Mouse (Mus musculus): ENCODE data around the gene Frmd4a. TPM values are rescaled to one million over a fixed set of nuclear protein-coding genes. Genes with fewer than 3 reads are reported as not detected.

The Frmd4a gene
- polyA plus RNA-seq, 1 experiment from 2014 or later: 57.1 TPM

DNA sequence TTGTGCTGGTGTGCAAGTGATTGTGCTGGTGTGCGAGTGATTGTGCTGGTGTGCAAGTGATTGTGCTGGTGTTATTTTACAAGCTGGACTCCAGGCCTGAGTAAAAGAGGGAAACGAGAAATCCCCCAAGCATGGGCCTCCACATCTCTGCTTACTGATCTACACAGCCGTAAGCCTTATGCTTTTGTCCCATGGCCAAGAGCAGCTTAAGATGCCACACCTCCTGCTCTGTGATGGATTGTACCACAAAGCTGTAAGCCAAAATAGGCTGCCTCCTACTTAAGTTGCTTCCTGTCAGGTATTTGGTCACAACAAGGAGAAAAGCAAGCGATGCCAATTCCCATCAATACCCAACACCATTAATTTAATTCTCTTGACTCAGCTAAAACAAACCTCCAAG is 126.9 kb downstream of the Frmd4a start:
- Histone ChIP-seq H3K36me3 (no peaks in the 10 kb centered on the region), H3K4me2 (replicated peaks) (no peak overlapping the region), H3K9me3 (no peaks in the 10 kb centered on the region), H3K9ac (replicated peaks) (no peak overlapping the region), H3K4me1 (replicated peaks) (peaks cover 13% of the 10 kb centered on the region), H3K27me3 (no peaks in the 10 kb centered on the region), H3K4me3 (replicated peaks) (no peak overlapping the region), H3K27ac (no peak overlapping the region)
- 66% methylated on average over 4 of the region's 4 CpGs for WGBS
- no peak for ATAC-seq

DNA sequence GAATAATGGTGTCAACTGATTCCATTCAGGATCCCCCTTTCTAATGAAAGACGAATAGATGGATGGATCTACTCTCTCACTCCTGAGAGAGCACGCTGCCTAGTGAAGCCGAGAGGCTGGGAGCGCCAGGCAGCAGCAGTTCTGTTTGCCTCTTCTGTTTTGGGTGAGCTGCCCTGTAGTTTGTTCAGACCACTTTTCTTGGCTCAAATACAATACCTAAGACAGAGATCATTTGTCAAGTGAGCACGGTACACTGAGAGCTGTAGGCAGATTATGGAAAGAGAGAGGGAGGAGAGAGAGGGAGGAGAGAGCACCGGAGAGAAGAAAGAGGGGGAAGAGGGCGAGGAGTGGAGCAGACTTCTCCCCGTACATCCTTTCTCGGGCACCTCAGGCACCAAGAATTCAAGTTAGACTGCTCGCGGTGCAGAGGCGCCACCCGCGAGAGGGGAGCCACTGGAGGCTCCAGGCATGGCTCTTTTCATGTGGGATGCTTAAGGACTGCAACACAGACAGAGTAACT is 135.1 kb downstream of the Frmd4a start:
- peak; percentile 51 for ATAC-seq
- H3K36me3 ChIP-seq: no peaks in the 10 kb centered on the region
- peaks cover 45% of the 10 kb centered on the region for H3K4me1 ChIP-seq (replicated peaks)
- peak overlapping the region; percentile 70 for H3K9ac ChIP-seq (replicated peaks)
- no peaks in the 10 kb centered on the region for H3K9me3 ChIP-seq
- peaks cover 11% of the 10 kb centered on the region for H3K27me3 ChIP-seq
- peak overlapping the region; percentile 80 for H3K27ac ChIP-seq
- peak overlapping the region; percentile 70 for H3K4me2 ChIP-seq (replicated peaks)
- H3K4me3 ChIP-seq (replicated peaks): peak overlapping the region; percentile 45
- WGBS: 2% methylated on average over 14 of the region's 14 CpGs

DNA sequence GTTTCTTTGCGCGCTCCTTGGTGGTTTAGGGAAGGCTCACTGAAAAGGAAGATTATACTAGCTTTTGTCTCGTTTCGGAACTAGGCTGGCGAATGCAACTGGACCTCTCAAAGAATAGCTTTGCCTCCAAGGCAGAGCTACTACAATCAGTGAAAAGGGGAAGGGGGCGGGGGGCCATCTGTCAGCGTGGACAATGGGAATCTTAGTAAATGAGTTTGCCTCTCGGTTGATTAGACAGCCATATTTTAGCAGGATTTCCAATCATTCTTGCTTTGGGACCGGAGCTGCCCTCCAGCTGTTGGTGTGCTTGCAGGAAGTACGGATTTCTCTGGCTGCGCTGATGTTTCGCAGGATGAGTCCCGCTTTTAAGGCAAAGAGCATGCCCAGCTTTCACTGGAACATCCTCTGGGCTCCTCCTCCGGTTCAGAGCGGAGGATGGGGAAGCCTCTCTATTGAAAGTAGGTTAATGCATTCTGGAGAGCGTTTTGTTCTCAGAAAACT is 135.7 kb downstream of the Frmd4a start:
- WGBS: under 1% methylated on average over 16 of the region's 16 CpGs
- Histone ChIP-seq H3K36me3 (no peaks in the 10 kb centered on the region), H3K27ac (peak overlapping the region; percentile 80), H3K9me3 (no peaks in the 10 kb centered on the region), H3K27me3 (peaks cover 11% of the 10 kb centered on the region), H3K4me2 (replicated peaks) (peak overlapping the region; percentile 70), H3K4me1 (replicated peaks) (peaks cover 50% of the 10 kb centered on the region), H3K9ac (replicated peaks) (peak overlapping the region; percentile 70), H3K4me3 (replicated peaks) (peak overlapping the region; percentile 45)
- ATAC-seq: peak; percentile 57; the same call in 1 of the 2 replicates

DNA sequence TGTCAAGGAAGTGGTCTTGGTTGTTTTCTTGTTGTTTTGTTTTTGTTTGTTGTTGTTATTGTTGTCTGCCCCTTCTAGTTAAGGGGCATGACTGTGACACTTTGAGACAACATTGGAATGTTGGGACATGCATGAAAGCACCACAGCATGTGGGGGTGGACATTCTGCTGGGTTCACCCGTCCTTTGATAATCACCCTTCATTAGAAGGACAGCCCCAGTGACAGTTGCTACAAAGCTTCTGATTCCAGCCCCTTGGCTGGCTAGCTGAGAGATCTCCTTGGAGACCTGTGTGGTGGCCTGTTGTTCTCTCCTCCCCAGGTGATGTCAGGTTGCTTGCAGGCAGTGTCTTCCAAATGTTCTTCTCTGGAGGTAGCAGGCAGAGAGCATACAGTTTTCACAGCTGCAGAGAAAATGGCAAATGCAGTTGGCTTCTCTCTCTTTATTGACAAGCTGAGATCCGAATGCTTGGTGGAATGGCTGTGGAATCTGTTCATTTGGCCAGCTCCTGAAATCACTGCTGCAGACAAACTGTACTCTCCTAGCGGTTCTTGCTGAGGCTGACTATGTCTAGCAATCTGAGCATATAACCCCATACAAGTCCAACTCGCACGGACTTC is 136.6 kb downstream of the Frmd4a start:
- peaks cover 50% of the 10 kb centered on the region for H3K4me1 ChIP-seq (replicated peaks)
- 31% methylated on average over 5 of the region's 5 CpGs for WGBS
- ATAC-seq: no peak

DNA sequence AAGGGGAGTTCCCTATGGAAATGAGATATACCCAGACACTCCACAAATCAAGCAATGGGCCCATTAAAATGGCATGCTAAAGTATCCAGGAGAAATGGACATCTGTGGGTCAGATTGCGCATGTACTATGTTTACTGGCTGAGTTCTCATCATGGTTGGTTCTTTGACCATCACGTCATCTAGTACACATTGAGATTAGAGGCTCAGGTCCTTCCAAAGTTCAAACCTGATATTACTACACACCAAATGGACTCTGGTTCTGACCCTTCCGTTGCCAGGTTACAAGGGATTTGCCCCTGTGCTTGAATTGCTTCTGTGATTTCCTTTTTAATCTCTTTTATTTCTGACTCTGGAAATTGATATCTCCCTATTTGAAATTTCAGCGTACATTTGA is 137.1 kb downstream of the Frmd4a start:
- Histone ChIP-seq H3K9me3 (no peaks in the 10 kb centered on the region), H3K9ac (replicated peaks) (peak overlapping the region; percentile 60)

More for the DNA sequence above, 136.6 kb downstream of the Frmd4a start:
- Histone ChIP-seq H3K9me3 (no peaks in the 10 kb centered on the region), H3K4me2 (replicated peaks) (peak overlapping the region; percentile 70), H3K27me3 (peaks cover 11% of the 10 kb centered on the region), H3K27ac (peak overlapping the region; percentile 76), H3K4me3 (replicated peaks) (peak overlapping the region; percentile 45), H3K36me3 (no peaks in the 10 kb centered on the region), H3K9ac (replicated peaks) (peak overlapping the region; percentile 60)

DNA sequence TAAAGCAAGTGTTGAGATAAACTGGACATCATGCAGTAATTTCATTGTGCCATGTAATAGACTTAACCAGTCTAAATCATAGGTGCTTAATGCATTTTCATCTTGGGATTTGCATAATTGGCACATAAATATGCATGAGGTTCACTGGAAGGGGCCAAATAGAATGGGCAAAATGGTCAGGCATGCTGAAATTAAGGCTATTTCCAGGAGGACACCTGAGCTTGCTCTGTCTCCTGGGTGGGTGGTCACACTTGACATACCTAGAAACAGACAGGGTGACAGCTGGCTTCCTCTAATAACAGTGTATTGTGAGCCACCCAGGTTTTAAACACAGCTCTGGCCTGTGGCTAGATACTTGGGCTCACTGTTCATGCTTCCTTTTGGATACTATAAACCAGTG is 137.9 kb downstream of the Frmd4a start:
- peaks cover 50% of the 10 kb centered on the region for H3K4me1 ChIP-seq (replicated peaks)
- no peaks in the 10 kb centered on the region for H3K36me3 ChIP-seq
- no peak overlapping the region for H3K9ac ChIP-seq (replicated peaks)
- no peaks in the 10 kb centered on the region for H3K9me3 ChIP-seq
- peak overlapping the region; percentile 70 for H3K4me2 ChIP-seq (replicated peaks)
- no peak for ATAC-seq
- H3K4me3 ChIP-seq (replicated peaks): no peak overlapping the region
- peak overlapping the region; percentile 76 for H3K27ac ChIP-seq
- peaks cover 4% of the 10 kb centered on the region for H3K27me3 ChIP-seq

More for the DNA sequence above, 137.1 kb downstream of the Frmd4a start:
- Histone ChIP-seq H3K27me3 (peaks cover 11% of the 10 kb centered on the region), H3K4me2 (replicated peaks) (peak overlapping the region; percentile 70), H3K4me3 (replicated peaks) (peak overlapping the region; percentile 45), H3K36me3 (no peaks in the 10 kb centered on the region), H3K27ac (peak overlapping the region; percentile 76), H3K4me1 (replicated peaks) (peaks cover 50% of the 10 kb centered on the region)
- whole genome bisulfite sequencing: 58% methylated on average over 4 of the region's 4 CpGs
- ATAC-seq: no peak

DNA sequence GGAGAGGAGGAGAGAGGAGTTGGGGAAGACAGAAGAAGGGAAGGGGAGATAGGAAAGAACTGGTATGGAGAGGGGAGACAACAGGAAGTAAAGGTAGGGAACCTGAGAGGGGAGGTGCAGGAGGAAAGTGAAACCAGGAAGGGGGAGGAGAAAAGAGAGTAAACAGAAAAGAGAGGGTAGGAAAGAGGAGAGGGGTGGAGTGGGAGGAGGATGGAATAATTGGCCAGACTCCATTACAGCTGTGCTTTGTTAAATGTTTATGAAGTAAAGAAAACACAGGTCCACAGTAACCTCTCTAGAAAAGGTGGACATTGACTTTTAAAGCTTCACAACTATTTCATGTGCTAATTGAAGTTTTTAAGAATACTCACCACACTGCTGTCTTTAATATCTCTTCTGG is 139.0 kb downstream of the Frmd4a start:
- ATAC-seq: no peak
- H3K27ac ChIP-seq: no peak overlapping the region
- H3K9me3 ChIP-seq: no peaks in the 10 kb centered on the region
- no peaks in the 10 kb centered on the region for H3K27me3 ChIP-seq
- no peak overlapping the region for H3K9ac ChIP-seq (replicated peaks)
- H3K4me3 ChIP-seq (replicated peaks): no peak overlapping the region
- H3K4me2 ChIP-seq (replicated peaks): no peak overlapping the region
- H3K36me3 ChIP-seq: no peaks in the 10 kb centered on the region
- H3K4me1 ChIP-seq (replicated peaks): peaks cover 50% of the 10 kb centered on the region

DNA sequence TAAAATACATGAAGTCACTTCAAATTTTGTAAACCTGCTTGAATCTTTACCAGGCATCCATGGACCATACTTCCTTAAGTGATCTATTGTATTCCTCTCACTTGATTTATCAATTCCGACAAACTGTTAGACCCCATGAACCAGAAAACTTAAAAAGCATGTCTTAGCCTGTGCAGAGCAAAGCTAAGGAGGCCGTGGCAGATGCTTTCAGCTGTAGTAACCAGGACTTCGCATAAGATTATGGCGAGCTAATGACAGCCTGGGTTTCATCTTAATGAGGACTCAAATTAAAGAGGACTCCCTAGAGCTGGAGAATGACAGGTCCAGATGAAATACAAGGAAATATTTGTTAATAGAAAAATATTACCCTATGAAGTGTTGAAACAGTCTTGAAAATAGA is 139.9 kb downstream of the Frmd4a start:
- H3K27ac ChIP-seq: no peak overlapping the region
- H3K9me3 ChIP-seq: no peaks in the 10 kb centered on the region
- no peak overlapping the region for H3K9ac ChIP-seq (replicated peaks)
- no peaks in the 10 kb centered on the region for H3K27me3 ChIP-seq
- H3K4me2 ChIP-seq (replicated peaks): no peak overlapping the region
- 45% methylated on average over 4 of the region's 4 CpGs for WGBS
- no peak overlapping the region for H3K4me3 ChIP-seq (replicated peaks)
- no peak for ATAC-seq
- H3K4me1 ChIP-seq (replicated peaks): peaks cover 45% of the 10 kb centered on the region
- no peaks in the 10 kb centered on the region for H3K36me3 ChIP-seq

DNA sequence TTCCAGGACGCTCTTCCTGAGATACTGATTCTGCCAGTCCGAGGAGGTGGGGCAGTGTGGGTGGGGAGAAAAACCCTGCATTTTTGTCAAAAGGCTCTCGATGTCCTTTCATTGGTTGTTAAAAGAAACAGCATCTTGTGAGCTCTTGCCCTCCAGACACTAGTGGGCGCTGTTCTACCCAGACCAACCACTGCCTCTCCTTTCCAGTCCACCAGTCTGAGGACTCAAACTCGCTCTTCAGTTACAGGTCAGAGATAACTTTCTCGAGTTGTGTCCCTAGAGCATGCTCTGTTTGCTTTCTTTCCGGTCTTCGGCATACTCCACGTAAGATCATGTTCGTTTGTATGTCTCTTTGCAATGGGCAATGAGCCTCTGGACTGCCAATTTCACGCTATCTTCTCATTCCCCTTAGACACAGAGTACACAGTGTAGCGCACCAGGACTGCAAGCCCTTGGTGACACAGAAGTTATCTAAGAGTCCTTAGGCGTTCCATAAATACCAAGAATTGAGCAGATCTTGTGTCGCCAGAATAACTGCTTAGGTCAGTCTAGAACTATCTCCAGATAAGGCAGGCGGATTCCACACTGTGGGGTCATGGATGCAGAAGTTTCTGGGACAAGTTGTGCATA is 142.2 kb downstream of the Frmd4a start:
- no peaks in the 10 kb centered on the region for H3K27me3 ChIP-seq
- H3K9ac ChIP-seq (replicated peaks): no peak overlapping the region
- WGBS: 87% methylated on average over 15 of the region's 15 CpGs
- no peaks in the 10 kb centered on the region for H3K9me3 ChIP-seq
- no peaks in the 10 kb centered on the region for H3K36me3 ChIP-seq
- peaks cover 30% of the 10 kb centered on the region for H3K4me1 ChIP-seq (replicated peaks)
- ATAC-seq: no peak
- no peak overlapping the region for H3K27ac ChIP-seq
- H3K4me2 ChIP-seq (replicated peaks): no peak overlapping the region
- no peak overlapping the region for H3K4me3 ChIP-seq (replicated peaks)

DNA sequence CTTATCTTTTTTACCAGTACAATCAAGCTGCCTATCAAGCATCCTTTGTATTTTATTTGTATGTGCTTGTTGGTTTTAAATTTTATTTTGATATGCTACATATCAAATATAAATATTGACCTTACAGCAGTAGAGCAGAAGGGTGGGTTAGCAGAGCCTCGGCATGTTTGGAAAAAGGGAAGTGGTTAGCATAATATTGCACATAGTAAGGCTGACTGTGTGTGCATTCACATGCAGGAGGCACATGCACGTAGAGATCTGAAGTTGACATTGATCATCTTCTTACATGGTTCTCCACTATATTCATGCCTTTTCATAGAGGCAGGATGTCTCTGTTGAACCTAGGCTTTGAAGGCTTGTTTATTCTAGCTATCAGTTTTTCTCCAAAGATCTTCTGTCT is 148.7 kb downstream of the Frmd4a start:
- WGBS: 94% methylated on average over 2 of the region's 2 CpGs
- Histone ChIP-seq H3K27me3 (no peaks in the 10 kb centered on the region), H3K36me3 (0 out of 2 replicates have a peak, but pooled peaks cover 2% of the 10 kb centered on the region), H3K4me1 (replicated peaks) (peaks cover 22% of the 10 kb centered on the region), H3K4me3 (replicated peaks) (no peak overlapping the region), H3K27ac (no peak overlapping the region), H3K9ac (replicated peaks) (no peak overlapping the region), H3K9me3 (no peaks in the 10 kb centered on the region), H3K4me2 (replicated peaks) (no peak overlapping the region)
- no peak for ATAC-seq

DNA sequence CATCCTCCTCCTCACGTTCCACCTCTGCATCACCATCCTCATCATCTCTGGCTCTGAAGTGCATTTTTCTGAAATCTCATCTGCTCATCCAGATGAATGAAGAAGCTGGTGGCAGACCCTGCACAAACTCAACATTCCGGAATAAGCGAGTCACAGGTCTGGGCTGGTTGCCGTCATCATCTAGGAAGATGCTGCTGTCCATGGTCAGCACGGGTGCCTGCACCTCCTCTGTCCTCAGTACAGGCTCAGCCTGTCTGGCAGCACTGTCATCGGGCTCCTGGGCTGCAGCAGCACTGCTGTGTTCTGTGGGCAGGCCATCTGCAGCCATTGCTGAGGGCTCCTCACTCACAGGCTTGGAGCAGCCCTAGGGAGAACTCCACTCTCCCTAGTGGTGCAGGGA is 149.6 kb downstream of the Frmd4a start:
- H3K4me1 ChIP-seq (replicated peaks): peaks cover 22% of the 10 kb centered on the region
- H3K4me2 ChIP-seq (replicated peaks): no peak overlapping the region
- no peaks in the 10 kb centered on the region for H3K27me3 ChIP-seq
- H3K9me3 ChIP-seq: no peaks in the 10 kb centered on the region
- no peak overlapping the region for H3K27ac ChIP-seq
- H3K9ac ChIP-seq (replicated peaks): no peak overlapping the region
- no peak overlapping the region for H3K4me3 ChIP-seq (replicated peaks)
- 0 out of 2 replicates have a peak, but pooled peaks cover 2% of the 10 kb centered on the region for H3K36me3 ChIP-seq
- 86% methylated on average over 6 of the region's 6 CpGs for whole genome bisulfite sequencing
- no peak for ATAC-seq

DNA sequence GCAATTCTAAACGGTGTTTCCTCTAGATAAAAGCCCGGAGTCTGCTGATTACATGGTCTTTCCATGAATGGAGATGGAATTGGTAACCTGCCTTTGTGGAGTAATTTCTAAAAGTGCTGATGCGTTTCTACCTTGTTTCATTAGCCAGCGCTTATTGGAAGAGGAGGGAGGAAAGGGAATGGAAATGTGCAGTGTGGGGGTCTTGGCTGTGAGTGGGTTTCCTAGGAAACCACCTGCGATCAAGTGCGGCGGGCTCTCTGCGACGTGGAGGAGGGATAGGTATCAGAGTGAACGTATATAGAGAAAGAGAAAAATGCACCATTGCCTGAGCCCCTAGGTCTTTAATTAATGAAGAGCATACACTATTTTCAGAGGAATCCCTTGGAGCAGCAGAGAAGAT is 152.2 kb downstream of the Frmd4a start:
- H3K4me1 ChIP-seq (replicated peaks): peaks cover 22% of the 10 kb centered on the region
- H3K4me3 ChIP-seq (replicated peaks): no peak overlapping the region
- H3K27me3 ChIP-seq: no peaks in the 10 kb centered on the region
- H3K27ac ChIP-seq: peak overlapping the region; percentile 84
- 0 out of 2 replicates have a peak overlapping the region, but pooled peaks have one; percentile 19 for H3K9ac ChIP-seq (replicated peaks)
- H3K9me3 ChIP-seq: no peaks in the 10 kb centered on the region
- peak; percentile 91 for ATAC-seq
- peak overlapping the region; percentile 31 for H3K4me2 ChIP-seq (replicated peaks)
- H3K36me3 ChIP-seq: 0 out of 2 replicates have a peak, but pooled peaks cover 2% of the 10 kb centered on the region
- WGBS: 48% methylated on average over 10 of the region's 10 CpGs

Measured in midbrain, embryonic 13.5 days (tissue).